20 mouse cellular contexts compared by ENCODE assay signal in genomic region chr3:102154107-102154506, GRCm38 (mm10). TPM values are rescaled to one million over a fixed set of nuclear protein-coding genes. Genes with fewer than 3 reads are reported as not detected.
DNase-seq lines count a peak whose midpoint lies in the region; ATAC-seq lines count a peak whose summit lies in the region.
"Had no signal": no experiment of that assay in that cellular context is flagged by ENCODE, and none has a peak within 500 bp of the region (broad histone marks: within the 10 kb centered on the region; RNA-seq: fewer than 3 reads in every experiment).

No protein-coding gene starts in this region.

- H3K4me3 ChIP-seq in heart, embryonic 13.5 days = no peak overlapping the region
- H3K4me3 ChIP-seq in megakaryocyte, embryonic 14.5 days (replicated peaks) = peak overlapping the region; percentile 20
- no peak overlapping the region for H3K4me3 ChIP-seq in heart, embryonic 11.5 days (ENCODE audit: low read depth, low read length)
- H3K4me3 ChIP-seq: forebrain, embryonic 12.5 days; heart, embryonic 10.5 days; hindbrain, embryonic 10.5 days; liver, embryonic 15.5 days had no signal

- H3K4me1 ChIP-seq in heart, embryonic 13.5 days = peaks cover 27% of the 10 kb centered on the region
- no peaks in the 10 kb centered on the region for H3K4me1 ChIP-seq in megakaryocyte, embryonic 14.5 days
- H3K4me1 ChIP-seq in heart, embryonic 11.5 days (ENCODE audit: control insufficient read depth, insufficient read depth, low read length) = peaks cover 3% of the 10 kb centered on the region

- 0 out of 2 replicates have a peak overlapping the region, but pooled peaks have one; percentile 5 for H3K27ac ChIP-seq in heart, embryonic 13.5 days (replicated peaks)
- H3K27ac ChIP-seq in heart, embryonic 11.5 days (ENCODE audit: low read depth, low read length) = no peak overlapping the region
- H3K27ac ChIP-seq: forebrain, embryonic 12.5 days; heart, embryonic 10.5 days; hindbrain, embryonic 10.5 days; liver, embryonic 15.5 days; macrophage had no signal

- 88% methylated on average over 7 of the region's 7 CpGs for WGBS in heart, embryonic 13.5 days
- 89% methylated on average over 7 of the region's 7 CpGs for WGBS in heart, embryonic 11.5 days (ENCODE audit: insufficient replicate concordance)

- no peak for ATAC-seq in heart, embryonic 13.5 days (ENCODE audit: extremely low read depth, insufficient number of reproducible peaks, low FRiP score, low TSS enrichment)
- ATAC-seq in megakaryocyte, adult 5-6 weeks (ENCODE audit: poor library complexity, severe bottlenecking) = no peak
- ATAC-seq in heart, embryonic 11.5 days (replicated peaks; ENCODE audit: insufficient number of reproducible peaks, low FRiP score, low TSS enrichment) = no peak
- ATAC-seq: CD4-positive, CD25-positive, alpha-beta regulatory T cell, adult 4 months; hindbrain, embryonic 16.5 days had no signal

- no peak for DNase-seq in heart, adult 11 months
- peak; percentile 13 to 45 for DNase-seq in kidney, postnatal 25 days
- no peak for DNase-seq in adrenal gland, adult 2 months
- DNase-seq in thymus, postnatal 0 days (ENCODE audit: low spot score) = no peak
- DNase-seq: cerebellum, adult 11-12 months; cerebellum, postnatal 14 days; heart, postnatal 10 days; thymus, postnatal 14 days had no signal

- H3K9ac ChIP-seq in heart, embryonic 13.5 days = no peak overlapping the region
- no peak overlapping the region for H3K9ac ChIP-seq in heart, embryonic 11.5 days (ENCODE audit: low read depth, low read length)
- H3K9ac ChIP-seq: forebrain, embryonic 12.5 days; liver, embryonic 15.5 days had no signal

- H3K9me3 ChIP-seq in heart, embryonic 13.5 days = no peaks in the 10 kb centered on the region
- peaks cover 28% of the 10 kb centered on the region for H3K9me3 ChIP-seq in megakaryocyte, embryonic 14.5 days
- H3K9me3 ChIP-seq in heart, embryonic 11.5 days (replicated peaks; ENCODE audit: control insufficient read depth, low read length) = no peaks in the 10 kb centered on the region
- H3K9me3 ChIP-seq: forebrain, embryonic 12.5 days; heart, embryonic 10.5 days; hindbrain, embryonic 10.5 days; liver, embryonic 15.5 days had no signal

- H3K4me2 ChIP-seq in heart, embryonic 13.5 days = no peak overlapping the region
- H3K4me2 ChIP-seq in heart, embryonic 11.5 days = no peak overlapping the region
- H3K4me2 ChIP-seq: forebrain, embryonic 12.5 days; liver, embryonic 15.5 days; midbrain, embryonic 11.5 days had no signal

- H3K36me3 ChIP-seq in heart, embryonic 13.5 days = peaks cover 42% of the 10 kb centered on the region
- H3K36me3 ChIP-seq in megakaryocyte, embryonic 14.5 days (replicated peaks; ENCODE audit: low read length) = no peaks in the 10 kb centered on the region
- H3K36me3 ChIP-seq in heart, embryonic 11.5 days (ENCODE audit: control insufficient read depth, insufficient read depth, low read length) = peaks cover 20% of the 10 kb centered on the region
- H3K36me3 ChIP-seq: forebrain, embryonic 12.5 days had no signal

- no peaks in the 10 kb centered on the region for H3K27me3 ChIP-seq in heart, embryonic 13.5 days (replicated peaks)
- no peaks in the 10 kb centered on the region for H3K27me3 ChIP-seq in megakaryocyte, embryonic 14.5 days (replicated peaks)
- H3K27me3 ChIP-seq in heart, embryonic 11.5 days (ENCODE audit: control insufficient read depth, insufficient read depth, low read length) = no peaks in the 10 kb centered on the region
- H3K27me3 ChIP-seq: liver, embryonic 15.5 days had no signal

RNA-seq across cellular contexts. Expression of gene Vangl1, which starts 50.4 kb away (rescaled TPM):
- 19.2 and 24.0 TPM in 2 replicates for polyA plus RNA-seq in heart, embryonic 13.5 days (2015; fragmentation: Nextera tagmentation; extraction: Ambion mirVana)
- 1.0 and 3.3 TPM in 2 replicates for polyA plus RNA-seq in megakaryocyte, embryonic 14.5 days (2012; ENCODE audit: insufficient read depth, low replicate concordance)
- total RNA-seq in megakaryocyte, adult 5-6 weeks (2015) = 1.1 TPM in 2 replicates
- total RNA-seq in megakaryocyte, adult 5-6 weeks (2017) = 0.04 and 0.77 TPM in 2 replicates
- 10 to 100 TPM; 33.2 to 33.4 TPM for total RNA-seq in adrenal gland, adult 2 months (2021)
- 19.4 and 27.3 TPM in 2 replicates for polyA plus RNA-seq in adrenal gland, adult 2 months (2012; rRNA removed)
- 5.2 and 5.4 TPM in 2 replicates for polyA plus RNA-seq in thymus, postnatal 0 days (2015; fragmentation: Nextera tagmentation; extraction: Ambion mirVana)
- 29.4 and 31.6 TPM in 2 replicates for polyA plus RNA-seq in heart, embryonic 11.5 days (2014; fragmentation: Nextera tagmentation; extraction: Ambion mirVana)

Comparison
In these comparisons a context has a peak if more than half of its experiments do, and no peak if none do; other contexts are left out.
1. DNase-seq: peak in kidney, postnatal 25 days (2 of 2); none in heart, adult 11 months (single experiment), adrenal gland, adult 2 months (single experiment) and thymus, postnatal 0 days (single experiment).